Mouse (Mus musculus) kidney, adult 2 months (tissue): Measurements from ENCODE around the gene Nell1. TPM values are rescaled to one million over a fixed set of nuclear protein-coding genes. Genes with fewer than 3 reads are reported as not detected.

Experiments
- DNase-seq: peaks from one replicate; pipeline ENCODE4 v3.0.0; 2021
- H3K27ac ChIP-seq: fragments of 200-500 bp; 2 replicates; pipeline ENCODE4 v1.5.1; 2012; ENCODE audit warnings: low read depth, low read length, control low read depth, inconsistent platforms; ENCODE audit not compliant: insufficient read depth
- H3K27me3 ChIP-seq: fragments of 200-500 bp; replicated peaks from 2 replicates; pipeline ENCODE4 v1.6.1; 2012; ENCODE audit warnings: mild to moderate bottlenecking, moderate library complexity, low read length, inconsistent platforms; ENCODE audit not compliant: control insufficient read depth, insufficient read depth
- H3K36me3 ChIP-seq: fragments of 200-500 bp; 2 replicates; pipeline ENCODE4 v1.6.1; 2012; ENCODE audit warnings: mild to moderate bottlenecking, moderate library complexity, low read length, inconsistent platforms; ENCODE audit not compliant: control insufficient read depth, insufficient read depth
- H3K4me1 ChIP-seq: fragments of 200-500 bp; 2 replicates; pipeline ENCODE4 v1.6.1; 2011; ENCODE audit warnings: low read length; ENCODE audit not compliant: control insufficient read depth, insufficient read depth
- H3K4me3 ChIP-seq: fragments of 200-500 bp; 2 replicates; pipeline ENCODE4 v1.5.1; 2011; ENCODE audit warnings: mild to moderate bottlenecking, low read depth, low read length, control low read depth; ENCODE audit not compliant: insufficient read depth
- CTCF ChIP-seq: fragments of 200-500 bp; conservative IDR thresholded peaks from 2 replicates; pipeline ENCODE4 v1.5.1; 2011; ENCODE audit warnings: low read depth, mild to moderate bottlenecking, control low read depth, low read length, moderate library complexity, mixed read lengths; ENCODE audit not compliant: insufficient read depth, insufficient read length
- POLR2A ChIP-seq: fragments of 200-500 bp; IDR thresholded peaks from one replicate; pipeline ENCODE4 v1.6.1; 2011; ENCODE audit warnings: low read depth, low read length, control low read depth
- WGBS: fragments of 180-500 bp; shearing (Covaris S2); methylation state at CpG from one replicate; pipeline ENCODE4 v1.1.7; 2018; 5-methylcytosine and 5-hydroxymethylcytosine counted together
- polyA plus RNA-seq: library from polyadenylated mRNA; depleted of rRNA; stranded (reverse); fragments of >200 nt; gene quantifications from 2 replicates; pipeline ENCODE4 v1.2.3, GENCODE M21; 2012

Nell1 gene
- polyA plus RNA-seq, 1 experiment = not detected

DNA sequence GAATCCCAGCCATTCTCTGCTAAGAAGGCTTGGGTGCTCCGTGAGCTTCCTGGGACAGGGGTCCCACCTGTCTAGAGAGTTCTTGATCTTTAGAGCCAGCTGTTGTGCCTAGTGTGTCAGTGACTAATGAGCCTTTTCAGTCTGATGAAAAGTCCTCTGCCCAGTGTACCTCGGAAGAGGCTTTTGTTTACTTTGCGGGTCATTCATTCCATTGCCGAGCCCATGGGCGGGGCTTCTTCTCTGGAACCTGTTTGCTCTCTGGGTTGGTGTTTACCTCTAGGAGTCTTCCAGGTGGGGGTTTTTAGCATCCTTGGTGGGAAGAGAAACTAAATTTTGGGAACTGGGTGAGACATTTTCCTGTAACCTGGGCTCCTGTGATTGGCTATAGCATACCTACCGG is 10.0 kb downstream of the Nell1 start:
- 23% methylated on average over 6 of the region's 6 CpGs for WGBS
- TF ChIP-seq CTCF (no peak), POLR2A (no peak)
- Histone ChIP-seq H3K4me3 (no peak overlapping the region), H3K36me3 (no peaks in the 10 kb centered on the region), H3K27ac (no peak overlapping the region), H3K4me1 (no peaks in the 10 kb centered on the region), H3K27me3 (no peaks in the 10 kb centered on the region)
- no peak for DNase-seq

DNA sequence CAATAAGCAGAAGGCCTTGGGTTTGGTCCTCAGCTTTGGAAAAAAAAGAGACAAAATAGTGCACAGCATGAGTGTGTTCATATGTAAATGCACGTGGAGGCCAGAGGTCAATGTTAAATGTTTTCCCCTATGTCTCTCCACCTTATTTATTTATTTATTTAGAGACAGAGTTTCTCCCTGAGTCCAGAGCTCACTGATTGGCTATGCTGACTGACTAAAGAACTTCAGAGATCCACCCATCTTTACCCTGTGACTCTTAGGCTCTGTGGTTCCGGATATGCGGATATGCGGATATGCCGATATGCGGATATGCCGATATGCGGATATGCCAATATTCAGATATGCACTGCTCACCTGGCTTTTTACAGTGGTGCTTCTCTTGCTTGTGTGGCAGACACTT is 11.3 kb downstream of the Nell1 start:
- no peaks in the 10 kb centered on the region for H3K27me3 ChIP-seq
- H3K4me3 ChIP-seq = no peak overlapping the region
- WGBS = 95% methylated on average over 8 of the region's 8 CpGs
- TF ChIP-seq POLR2A (no peak), CTCF (no peak)
- no peak overlapping the region for H3K27ac ChIP-seq
- no peaks in the 10 kb centered on the region for H3K36me3 ChIP-seq
- H3K4me1 ChIP-seq = no peaks in the 10 kb centered on the region
- no peak for DNase-seq

DNA sequence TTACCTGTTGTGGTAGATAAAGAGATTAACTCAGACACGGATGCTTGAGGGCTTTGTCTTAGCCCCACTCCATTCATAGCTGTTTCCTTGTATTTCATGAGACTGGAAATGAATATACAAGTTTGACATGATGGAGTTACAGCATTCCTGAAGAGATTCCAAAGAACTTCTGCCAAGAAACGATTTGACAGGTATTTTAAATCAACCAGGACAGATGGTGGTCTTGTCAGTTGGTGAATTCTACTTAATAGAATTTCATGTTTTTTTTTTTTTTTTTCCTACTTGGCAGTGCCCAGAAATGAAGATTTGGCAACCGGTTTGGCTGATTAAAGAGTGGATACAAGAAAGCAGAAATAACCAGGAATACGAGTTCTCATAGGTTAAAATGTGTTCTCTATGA is 24.7 kb downstream of the Nell1 start:
- no peak overlapping the region for H3K4me3 ChIP-seq
- TF ChIP-seq CTCF = no peak
- H3K36me3 ChIP-seq = no peaks in the 10 kb centered on the region
- no peak overlapping the region for H3K27ac ChIP-seq
- H3K4me1 ChIP-seq = no peaks in the 10 kb centered on the region
- 80% methylated on average over 4 of the region's 4 CpGs for WGBS
- no peaks in the 10 kb centered on the region for H3K27me3 ChIP-seq
- no peak for DNase-seq

DNA sequence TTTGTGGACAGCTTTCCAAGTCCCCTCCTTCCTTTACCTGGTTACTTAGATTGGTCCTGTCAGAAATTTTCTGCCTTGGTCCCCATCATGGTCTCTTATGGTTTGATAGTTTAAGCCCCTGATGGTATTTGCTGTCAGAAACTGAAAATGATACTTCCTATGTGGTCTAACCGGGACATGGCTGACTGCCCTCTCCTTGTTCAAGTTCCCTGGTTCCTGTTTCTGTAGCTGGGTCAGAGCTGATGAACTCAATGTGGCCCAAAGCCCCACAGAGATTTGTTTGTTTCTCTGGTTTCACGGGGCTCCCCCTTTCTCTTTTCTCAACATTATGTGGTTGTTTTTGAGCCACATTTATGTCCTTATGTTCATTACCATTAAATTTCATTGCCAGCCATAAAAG is 30.6 kb downstream of the Nell1 start:
- Histone ChIP-seq H3K27me3 (no peaks in the 10 kb centered on the region), H3K36me3 (no peaks in the 10 kb centered on the region), H3K4me3 (no peak overlapping the region), H3K4me1 (no peaks in the 10 kb centered on the region), H3K27ac (no peak overlapping the region)
- no peak for DNase-seq
- 15% methylated on average over 2 of the region's 2 CpGs for WGBS
- TF ChIP-seq POLR2A (no peak), CTCF (no peak)

DNA sequence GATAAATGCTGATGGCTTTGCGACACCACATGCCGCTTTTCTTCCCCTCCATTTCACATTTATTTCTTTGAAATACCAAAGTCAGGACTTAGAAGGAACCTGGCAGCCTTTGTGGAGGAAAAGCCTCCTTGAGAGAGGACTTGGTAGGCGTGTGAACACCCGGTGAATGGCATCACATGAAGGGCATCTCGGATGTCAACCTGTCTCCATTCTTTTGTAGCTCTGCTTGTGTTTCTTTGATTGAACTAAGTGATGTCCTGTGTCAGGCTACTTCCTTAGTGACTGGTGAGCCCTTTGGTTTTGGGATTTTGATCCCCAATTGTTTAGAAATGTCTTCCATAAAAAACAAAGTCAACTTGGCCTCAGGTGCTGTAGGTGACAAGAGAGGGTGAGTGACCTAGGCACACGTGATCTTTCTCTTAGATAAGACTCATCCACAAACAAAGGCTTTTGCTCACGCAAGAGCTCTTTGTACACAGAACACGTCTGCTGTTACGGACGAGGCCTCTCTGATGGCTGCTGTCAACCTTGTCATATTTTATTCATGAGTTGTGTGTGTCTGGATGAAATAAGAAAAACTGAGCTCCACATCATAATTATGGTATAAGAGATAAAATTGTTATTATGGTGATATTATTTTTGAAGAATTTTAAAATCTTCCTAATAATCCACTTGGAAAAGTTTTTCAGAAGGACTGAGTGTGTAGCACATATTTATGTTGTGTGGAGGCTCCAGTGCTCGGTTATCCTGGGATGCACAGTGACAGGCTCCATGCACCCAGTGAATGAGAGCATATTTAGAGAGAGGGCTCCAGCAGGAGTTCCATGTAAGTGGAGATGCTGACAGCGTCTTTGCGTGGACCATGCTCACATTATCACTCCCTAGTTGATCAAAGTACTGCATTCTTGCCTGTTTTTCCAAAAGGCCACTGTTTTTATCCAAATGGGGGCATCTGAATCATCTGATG is 60.8 kb downstream of the Nell1 start:
- H3K4me1 ChIP-seq = no peaks in the 10 kb centered on the region
- no peak for TF ChIP-seq CTCF
- TF ChIP-seq POLR2A = no peak
- H3K27ac ChIP-seq = no peak overlapping the region
- no peaks in the 10 kb centered on the region for H3K36me3 ChIP-seq
- H3K27me3 ChIP-seq = no peaks in the 10 kb centered on the region
- 74% methylated on average over 13 of the region's 13 CpGs for WGBS
- H3K4me3 ChIP-seq = no peak overlapping the region
- DNase-seq = no peak

DNA sequence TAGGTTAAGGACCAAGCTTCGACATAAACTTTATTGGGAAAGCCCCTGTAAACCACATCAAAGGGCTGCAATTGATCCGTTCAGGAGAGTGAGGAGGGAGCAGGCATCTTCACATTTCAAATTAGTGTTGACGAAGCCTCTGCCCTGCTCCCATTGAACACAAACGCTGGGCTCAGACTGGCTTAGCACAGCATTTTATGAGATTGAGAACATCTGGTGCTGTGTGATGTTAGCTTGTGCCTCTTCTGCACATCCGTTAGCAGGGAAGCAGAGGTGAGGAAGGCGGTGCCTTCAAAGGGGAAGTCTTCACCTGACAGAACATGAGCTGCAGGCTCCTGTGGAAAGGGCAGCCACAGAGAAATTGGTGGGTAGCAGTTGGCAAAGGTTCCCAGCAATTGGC is 66.4 kb downstream of the Nell1 start:
- Histone ChIP-seq H3K4me1 (no peaks in the 10 kb centered on the region), H3K27me3 (no peaks in the 10 kb centered on the region), H3K4me3 (no peak overlapping the region), H3K27ac (no peak overlapping the region), H3K36me3 (no peaks in the 10 kb centered on the region)
- WGBS = 17% methylated on average over 6 of the region's 6 CpGs
- no peak for TF ChIP-seq POLR2A
- no peak for TF ChIP-seq CTCF
- DNase-seq = no peak

DNA sequence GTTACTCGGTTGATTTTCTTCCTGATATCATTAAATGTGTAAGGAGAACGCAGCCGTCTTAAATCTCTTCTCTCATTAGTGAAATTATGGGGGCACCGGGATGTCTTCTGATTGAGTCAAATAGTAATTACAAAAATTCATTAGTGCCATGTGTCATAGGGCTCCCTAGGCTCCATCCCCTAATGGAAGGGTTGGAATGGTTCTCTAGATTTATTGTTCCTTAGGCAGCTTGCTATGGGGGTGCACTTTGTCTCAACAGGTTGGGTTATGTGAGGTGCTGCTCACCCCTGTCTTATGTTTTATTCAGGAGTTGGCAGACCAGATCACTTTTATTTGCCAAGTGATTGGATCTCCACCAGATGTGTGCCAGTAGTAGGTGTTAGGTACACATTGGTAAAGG is 75.5 kb downstream of the Nell1 start:
- 85% methylated on average over 4 of the region's 4 CpGs for WGBS
- no peak for DNase-seq
- H3K36me3 ChIP-seq = no peaks in the 10 kb centered on the region
- H3K27ac ChIP-seq = no peak overlapping the region
- no peak for TF ChIP-seq POLR2A
- no peak for TF ChIP-seq CTCF
- no peak overlapping the region for H3K4me3 ChIP-seq
- H3K4me1 ChIP-seq = no peaks in the 10 kb centered on the region
- H3K27me3 ChIP-seq = no peaks in the 10 kb centered on the region
